ENCODE assay signal across 14 mouse cellular contexts in genomic region chr11:90726730-90727129, GRCm38 (mm10). TPM values are rescaled to one million over a fixed set of nuclear protein-coding genes. Genes with fewer than 3 reads are reported as not detected.
DNase-seq lines count a peak whose midpoint lies in the region; ATAC-seq and TF ChIP-seq lines count a peak whose summit lies in the region.
"Had no signal": no experiment of that assay in that cellular context is flagged by ENCODE, and none has a peak within 500 bp of the region (broad histone marks: within the 10 kb centered on the region; RNA-seq: fewer than 3 reads in every experiment).

No protein-coding gene starts in this region.

- no peak for DNase-seq in heart, adult 9 months (ENCODE audit: low spot score in 2 of 2)
- DNase-seq in heart, postnatal 0 days (ENCODE audit: low spot score): no peak
- no peak for DNase-seq in left cerebral cortex, postnatal 14 days (ENCODE audit: low spot score in 2 of 2)
- no peak for DNase-seq in left cerebral cortex, adult 8-10 months (ENCODE audit: low spot score in 2 of 2)
- DNase-seq: cerebellum, adult 9-11 months; thymus, postnatal 4 days had no signal

- no peak for TF ChIP-seq CTCF in heart, postnatal 0 days (IDR thresholded peaks at IDR 0.05; ENCODE audit: low read depth)

- 65% methylated on average over 10 of the region's 10 CpGs for WGBS in heart, embryonic 14.5 days
- WGBS in heart, postnatal 0 days: 58% methylated on average over 10 of the region's 10 CpGs

- intact Hi-C loops in left cerebral cortex, postnatal 14 days (cut with DNase I): no loop called here

- H3K4me1 ChIP-seq in heart, embryonic 14.5 days (ENCODE audit: control insufficient read depth in 2 of 2, insufficient read depth in 2 of 2, low read length in 2 of 2): peaks cover 10 to 17% of the 10 kb centered on the region in 2 experiments
- peaks cover 62% of the 10 kb centered on the region for H3K4me1 ChIP-seq in megakaryocyte, embryonic 14.5 days
- peaks cover 11% of the 10 kb centered on the region for H3K4me1 ChIP-seq in heart, postnatal 0 days (ENCODE audit: control insufficient read depth, insufficient read depth)
- H3K4me1 ChIP-seq: forebrain, embryonic 13.5 days; limb, embryonic 13.5 days had no signal

- H3K4me2 ChIP-seq in heart, embryonic 14.5 days (ENCODE audit: low read length): peak overlapping the region; percentile 45
- H3K4me2 ChIP-seq in heart, postnatal 0 days (ENCODE audit: low read depth, low read length): peak overlapping the region; percentile 26
- H3K4me2 ChIP-seq: forebrain, embryonic 13.5 days; hindbrain, embryonic 12.5 days; limb, embryonic 13.5 days; midbrain, embryonic 13.5 days had no signal

- H3K36me3 ChIP-seq in heart, embryonic 14.5 days (ENCODE audit: control insufficient read depth, insufficient read depth, low read length): no peaks in the 10 kb centered on the region
- H3K36me3 ChIP-seq in megakaryocyte, embryonic 14.5 days (replicated peaks; ENCODE audit: low read length): no peaks in the 10 kb centered on the region
- H3K36me3 ChIP-seq in heart, postnatal 0 days (replicated peaks; ENCODE audit: control insufficient read depth, insufficient read depth, low read length): no peaks in the 10 kb centered on the region
- H3K36me3 ChIP-seq: hindbrain, embryonic 12.5 days; limb, embryonic 13.5 days; midbrain, embryonic 13.5 days had no signal

- H3K9me3 ChIP-seq in heart, embryonic 14.5 days (ENCODE audit: control insufficient read depth, low read length): no peaks in the 10 kb centered on the region
- H3K9me3 ChIP-seq in megakaryocyte, embryonic 14.5 days: no peaks in the 10 kb centered on the region
- H3K9me3 ChIP-seq in heart, postnatal 0 days (replicated peaks; ENCODE audit: control insufficient read depth, low read length): no peaks in the 10 kb centered on the region
- H3K9me3 ChIP-seq: forebrain, embryonic 13.5 days; hindbrain, embryonic 12.5 days; limb, embryonic 13.5 days; midbrain, embryonic 13.5 days had no signal

- 0 out of 2 replicates have a peak, but pooled peaks have one; percentile 47 for ATAC-seq in heart, embryonic 14.5 days (ENCODE audit: insufficient number of reproducible peaks, insufficient read depth, low FRiP score, low read depth)
- ATAC-seq in megakaryocyte, adult 5-6 weeks (ENCODE audit: poor library complexity, severe bottlenecking): no peak
- peak; percentile 39; the same call in 1 of the 2 replicates for ATAC-seq in heart, postnatal 0 days (ENCODE audit: insufficient read depth, low read depth)
- peak; percentile 38 for ATAC-seq in megakaryocyte progenitor cell, adult 5-6 weeks (replicated peaks; ENCODE audit: poor library complexity)
- ATAC-seq: forebrain, embryonic 13.5 days; midbrain, embryonic 13.5 days had no signal

- TF ChIP-seq EP300 in heart, postnatal 0 days (IDR thresholded peaks at IDR 0.05; ENCODE audit: low read depth): no peak

- no peaks in the 10 kb centered on the region for H3K27me3 ChIP-seq in heart, embryonic 14.5 days (ENCODE audit: control insufficient read depth, insufficient read depth, low read length)
- no peaks in the 10 kb centered on the region for H3K27me3 ChIP-seq in megakaryocyte, embryonic 14.5 days (replicated peaks)
- no peaks in the 10 kb centered on the region for H3K27me3 ChIP-seq in heart, postnatal 0 days (ENCODE audit: control insufficient read depth, insufficient read depth, low read length)
- H3K27me3 ChIP-seq: forebrain, embryonic 13.5 days; limb, embryonic 13.5 days; midbrain, embryonic 13.5 days had no signal

- no peak overlapping the region for H3K9ac ChIP-seq in heart, embryonic 14.5 days (ENCODE audit: low read length)
- no peak overlapping the region for H3K9ac ChIP-seq in heart, postnatal 0 days (replicated peaks; ENCODE audit: low read depth, low read length)
- H3K9ac ChIP-seq: forebrain, embryonic 13.5 days; hindbrain, embryonic 12.5 days; limb, embryonic 13.5 days; midbrain, embryonic 13.5 days had no signal

- peak overlapping the region in 1 of 2 experiments; percentile 57; a peak in 2 of 4 replicates for H3K27ac ChIP-seq in heart, embryonic 14.5 days (replicated peaks in 1 of 2; ENCODE audit: control insufficient read depth in 1 of 2, insufficient read depth in 1 of 2, low read depth in 2 of 2, low read length in 2 of 2)
- H3K27ac ChIP-seq in heart, postnatal 0 days (ENCODE audit: low read depth): 0 out of 2 replicates have a peak overlapping the region, but pooled peaks have one; percentile 6
- H3K27ac ChIP-seq: forebrain, embryonic 13.5 days; hindbrain, embryonic 12.5 days; limb, embryonic 13.5 days; midbrain, embryonic 13.5 days had no signal

- no peak overlapping the region for H3K4me3 ChIP-seq in heart, embryonic 14.5 days (ENCODE audit: control insufficient read depth in 1 of 2, insufficient read depth in 1 of 2, low read depth in 1 of 2, low read length in 2 of 2)
- peak overlapping the region; percentile 38 for H3K4me3 ChIP-seq in megakaryocyte, embryonic 14.5 days (replicated peaks)
- H3K4me3 ChIP-seq in heart, postnatal 0 days (ENCODE audit: low read depth, low read length): peak overlapping the region; percentile 8; the same call in 1 of the 2 replicates
- H3K4me3 ChIP-seq: forebrain, embryonic 13.5 days; hindbrain, embryonic 12.5 days; limb, embryonic 13.5 days; midbrain, embryonic 13.5 days had no signal

RNA-seq across cellular contexts. Expression of gene Tom1l1, which starts 38.6 kb away (rescaled TPM):
- 36.9 and 42.9 TPM in 2 replicates for polyA plus RNA-seq in heart, embryonic 14.5 days (2014; fragmentation: Nextera tagmentation; extraction: Ambion mirVana)
- polyA plus RNA-seq in megakaryocyte, embryonic 14.5 days (2012; ENCODE audit: insufficient read depth, low replicate concordance): 1.9 and 3.3 TPM in 2 replicates
- 0.47 and 1.3 TPM in 2 replicates for total RNA-seq in megakaryocyte, adult 5-6 weeks (2015)
- 2.2 and 5.9 TPM in 2 replicates for total RNA-seq in megakaryocyte, adult 5-6 weeks (2017)
- 14.8 and 15.1 TPM in 2 replicates for total RNA-seq in heart, postnatal 0 days (2014; rRNA removed; ENCODE audit: low replicate concordance)
- polyA plus RNA-seq in heart, postnatal 0 days (2015; fragmentation: Nextera tagmentation; extraction: Ambion mirVana): 16.3 and 21.4 TPM in 2 replicates
- 7.9 and 10.2 TPM in 2 replicates for total RNA-seq in megakaryocyte progenitor cell, adult 5-6 weeks (2015)
- 9.8 and 15.6 TPM in 2 replicates for total RNA-seq in megakaryocyte progenitor cell, adult 5-6 weeks (2017)
- total RNA-seq in left cerebral cortex, postnatal 14 days (2021): 10 to 100 TPM; 21.3 to 28.1 TPM
- total RNA-seq in left cerebral cortex, adult 8-10 months (2022): 10 to 100 TPM; 30.8 to 33.9 (median 31.5) TPM

Comparison
In these comparisons a context has a peak if more than half of its experiments do, and no peak if none do; other contexts are left out.
1. H3K4me3 ChIP-seq: peak in megakaryocyte, embryonic 14.5 days (single experiment) and heart, postnatal 0 days (single experiment); none in heart, embryonic 14.5 days (0 of 2).